Mouse (Mus musculus) bone marrow, adult 2 months (tissue): ENCODE measurements around the gene Tor3a.

Source experiments
- CTCF ChIP-seq: fragments of 200-500 bp; IDR thresholded peaks from 2 replicates; pipeline ENCODE4 v1.5.1; 2011; ENCODE audit warnings: low read length, control low read depth; ENCODE audit not compliant: control insufficient read depth, insufficient read depth
- POLR2A ChIP-seq: fragments of 200-500 bp; IDR thresholded peaks from 2 replicates; pipeline ENCODE4 v1.6.1; 2011; ENCODE audit warnings: low read depth, mild to moderate bottlenecking, control low read depth, low read length, borderline replicate concordance; ENCODE audit not compliant: control insufficient read depth

DNA sequence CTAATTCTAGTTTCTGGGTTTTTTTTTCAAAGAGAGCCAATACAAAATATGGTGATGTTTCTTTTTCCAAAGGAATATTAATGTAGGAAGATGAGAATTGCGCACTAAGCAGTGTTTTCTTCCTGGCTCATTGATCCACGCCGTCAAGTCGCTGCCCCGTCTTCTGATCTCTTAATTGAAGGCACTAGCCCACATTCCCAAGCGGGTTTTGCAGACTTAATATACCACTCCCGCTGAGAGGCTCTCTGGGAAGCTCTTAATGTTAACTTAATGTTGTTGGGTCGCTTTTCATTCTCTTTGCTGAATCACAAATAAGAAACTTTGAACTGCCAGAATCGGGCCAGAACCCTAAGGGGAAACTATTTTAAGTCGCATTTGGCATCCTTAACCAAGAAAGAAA, 30.1 kb downstream of the Tor3a start:
- TF ChIP-seq CTCF (no peak), POLR2A (no peak)
